Mouse (Mus musculus): ENCODE measurements around the gene Zfand3. TPM values are rescaled to one million over a fixed set of nuclear protein-coding genes. Genes with fewer than 3 reads are reported as not detected.
A peak's percentile ranks its signal among the peaks of the same experiment; 100 is the strongest.

Zfand3 gene
- polyA plus RNA-seq, 1 experiment from 2014 or later, result 50.6 TPM

DNA sequence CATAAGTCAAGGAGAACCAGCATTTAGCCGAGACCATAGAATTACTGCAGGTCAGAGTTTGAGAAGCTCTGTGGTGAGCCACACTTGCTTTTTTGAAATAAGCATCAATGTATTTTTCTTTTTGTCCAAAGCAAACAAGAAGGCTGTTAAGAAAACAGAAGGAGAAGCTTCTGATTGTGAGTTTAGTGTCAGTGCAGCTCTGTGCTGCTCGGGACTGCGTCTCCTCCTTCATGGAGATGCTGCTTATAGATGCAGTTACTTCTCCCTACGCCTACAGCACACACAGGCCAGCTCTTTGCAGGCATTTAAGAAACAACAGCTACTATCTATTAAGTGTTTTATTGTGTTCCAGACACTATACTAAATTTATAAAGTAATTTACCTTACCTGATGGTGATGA, 107.5 kb downstream of the Zfand3 start:
- Histone ChIP-seq H3K9me3 (replicated peaks; ENCODE audit: control insufficient read depth, low read length) (no peaks in the 10 kb centered on the region), H3K27ac (replicated peaks; ENCODE audit: low read depth, low read length) (no peak overlapping the region), H3K9ac (replicated peaks; ENCODE audit: low read length) (no peak overlapping the region), H3K36me3 (replicated peaks; ENCODE audit: control insufficient read depth, insufficient read depth, low read depth, low read length) (no peaks in the 10 kb centered on the region), H3K27me3 (ENCODE audit: control insufficient read depth, insufficient read depth, low read length) (no peaks in the 10 kb centered on the region), H3K4me3 (ENCODE audit: low read depth, low read length) (no peak overlapping the region), H3K4me2 (ENCODE audit: low read depth, low read length) (no peak overlapping the region), H3K4me1 (ENCODE audit: control insufficient read depth, insufficient read depth, low read length) (no peaks in the 10 kb centered on the region)
- ATAC-seq (replicated peaks; ENCODE audit: insufficient number of reproducible peaks, low FRiP score, low TSS enrichment, low read depth) (no peak), DNase-seq (ENCODE audit: low spot score) (no peak)
- WGBS, result 72% methylated on average over 4 of the region's 4 CpGs

GRCm38 (mm10) chr17:30112555-30113305, 108.2 kb downstream of the Zfand3 start:
- Histone ChIP-seq H3K9me3 (replicated peaks; ENCODE audit: control insufficient read depth, low read length) (no peaks in the 10 kb centered on the region), H3K9ac (replicated peaks; ENCODE audit: low read length) (no peak overlapping the region), H3K27me3 (ENCODE audit: control insufficient read depth, insufficient read depth, low read length) (no peaks in the 10 kb centered on the region), H3K36me3 (replicated peaks; ENCODE audit: control insufficient read depth, insufficient read depth, low read depth, low read length) (no peaks in the 10 kb centered on the region), H3K4me1 (ENCODE audit: control insufficient read depth, insufficient read depth, low read length) (no peaks in the 10 kb centered on the region), H3K4me3 (ENCODE audit: low read depth, low read length) (no peak overlapping the region), H3K4me2 (ENCODE audit: low read depth, low read length) (no peak overlapping the region), H3K27ac (replicated peaks; ENCODE audit: low read depth, low read length) (no peak overlapping the region)
- DNase-seq (ENCODE audit: low spot score) (no peak), ATAC-seq (replicated peaks; ENCODE audit: insufficient number of reproducible peaks, low FRiP score, low TSS enrichment, low read depth) (no peak)
- 88% methylated on average over 7 of the region's 7 CpGs for WGBS

GRCm38 (mm10) chr17:30114761-30115160, 110.2 kb downstream of the Zfand3 start:
- ATAC-seq (replicated peaks; ENCODE audit: insufficient number of reproducible peaks, low FRiP score, low TSS enrichment, low read depth) (no peak), DNase-seq (ENCODE audit: low spot score) (peak; percentile 37)
- Histone ChIP-seq H3K9me3 (replicated peaks; ENCODE audit: control insufficient read depth, low read length) (no peaks in the 10 kb centered on the region), H3K36me3 (replicated peaks; ENCODE audit: control insufficient read depth, insufficient read depth, low read depth, low read length) (no peaks in the 10 kb centered on the region), H3K27ac (replicated peaks; ENCODE audit: low read depth, low read length) (no peak overlapping the region), H3K4me3 (ENCODE audit: low read depth, low read length) (no peak overlapping the region), H3K9ac (replicated peaks; ENCODE audit: low read length) (no peak overlapping the region), H3K4me1 (ENCODE audit: control insufficient read depth, insufficient read depth, low read length) (no peaks in the 10 kb centered on the region), H3K27me3 (ENCODE audit: control insufficient read depth, insufficient read depth, low read length) (no peaks in the 10 kb centered on the region), H3K4me2 (ENCODE audit: low read depth, low read length) (no peak overlapping the region)
- WGBS, result 77% methylated on average over 3 of the region's 3 CpGs

GRCm38 (mm10) chr17:30116226-30116625, 111.7 kb downstream of the Zfand3 start:
- no peak overlapping the region for H3K4me2 ChIP-seq (ENCODE audit: low read depth, low read length)
- H3K4me3 ChIP-seq (ENCODE audit: low read depth, low read length), result no peak overlapping the region
- H3K36me3 ChIP-seq (replicated peaks; ENCODE audit: control insufficient read depth, insufficient read depth, low read depth, low read length), result no peaks in the 10 kb centered on the region
- H3K27me3 ChIP-seq (ENCODE audit: control insufficient read depth, insufficient read depth, low read length), result no peaks in the 10 kb centered on the region
- WGBS, result 78% methylated on average over 5 of the region's 5 CpGs
- H3K4me1 ChIP-seq (ENCODE audit: control insufficient read depth, insufficient read depth, low read length), result no peaks in the 10 kb centered on the region
- no peak for ATAC-seq (replicated peaks; ENCODE audit: insufficient number of reproducible peaks, low FRiP score, low TSS enrichment, low read depth)
- no peak overlapping the region for H3K9ac ChIP-seq (replicated peaks; ENCODE audit: low read length)
- no peak for DNase-seq (ENCODE audit: low spot score)
- H3K27ac ChIP-seq (replicated peaks; ENCODE audit: low read depth, low read length), result no peak overlapping the region
- no peaks in the 10 kb centered on the region for H3K9me3 ChIP-seq (replicated peaks; ENCODE audit: control insufficient read depth, low read length)

GRCm38 (mm10) chr17:30118036-30118435, 113.5 kb downstream of the Zfand3 start:
- ATAC-seq (replicated peaks; ENCODE audit: insufficient number of reproducible peaks, low FRiP score, low TSS enrichment, low read depth), result no peak
- H3K9me3 ChIP-seq (replicated peaks; ENCODE audit: control insufficient read depth, low read length), result no peaks in the 10 kb centered on the region
- no peaks in the 10 kb centered on the region for H3K36me3 ChIP-seq (replicated peaks; ENCODE audit: control insufficient read depth, insufficient read depth, low read depth, low read length)
- 91% methylated on average over 5 of the region's 5 CpGs for WGBS
- no peak for DNase-seq (ENCODE audit: low spot score)
- H3K4me3 ChIP-seq (ENCODE audit: low read depth, low read length), result no peak overlapping the region
- H3K9ac ChIP-seq (replicated peaks; ENCODE audit: low read length), result no peak overlapping the region
- H3K4me1 ChIP-seq (ENCODE audit: control insufficient read depth, insufficient read depth, low read length), result no peaks in the 10 kb centered on the region
- H3K4me2 ChIP-seq (ENCODE audit: low read depth, low read length), result no peak overlapping the region
- no peak overlapping the region for H3K27ac ChIP-seq (replicated peaks; ENCODE audit: low read depth, low read length)
- no peaks in the 10 kb centered on the region for H3K27me3 ChIP-seq (ENCODE audit: control insufficient read depth, insufficient read depth, low read length)

GRCm38 (mm10) chr17:30122278-30122677, 117.7 kb downstream of the Zfand3 start:
- H3K27ac ChIP-seq (replicated peaks; ENCODE audit: low read depth, low read length), result no peak overlapping the region
- H3K4me1 ChIP-seq (ENCODE audit: control insufficient read depth, insufficient read depth, low read length), result no peaks in the 10 kb centered on the region
- H3K9ac ChIP-seq (replicated peaks; ENCODE audit: low read length), result no peak overlapping the region
- ATAC-seq (replicated peaks; ENCODE audit: insufficient number of reproducible peaks, low FRiP score, low TSS enrichment, low read depth) (no peak), DNase-seq (ENCODE audit: low spot score) (no peak)
- H3K27me3 ChIP-seq (ENCODE audit: control insufficient read depth, insufficient read depth, low read length), result no peaks in the 10 kb centered on the region
- no peak overlapping the region for H3K4me2 ChIP-seq (ENCODE audit: low read depth, low read length)
- no peaks in the 10 kb centered on the region for H3K9me3 ChIP-seq (replicated peaks; ENCODE audit: control insufficient read depth, low read length)
- WGBS, result 94% methylated on average over 3 of the region's 3 CpGs
- H3K4me3 ChIP-seq (ENCODE audit: low read depth, low read length), result no peak overlapping the region
- no peaks in the 10 kb centered on the region for H3K36me3 ChIP-seq (replicated peaks; ENCODE audit: control insufficient read depth, insufficient read depth, low read depth, low read length)

DNA sequence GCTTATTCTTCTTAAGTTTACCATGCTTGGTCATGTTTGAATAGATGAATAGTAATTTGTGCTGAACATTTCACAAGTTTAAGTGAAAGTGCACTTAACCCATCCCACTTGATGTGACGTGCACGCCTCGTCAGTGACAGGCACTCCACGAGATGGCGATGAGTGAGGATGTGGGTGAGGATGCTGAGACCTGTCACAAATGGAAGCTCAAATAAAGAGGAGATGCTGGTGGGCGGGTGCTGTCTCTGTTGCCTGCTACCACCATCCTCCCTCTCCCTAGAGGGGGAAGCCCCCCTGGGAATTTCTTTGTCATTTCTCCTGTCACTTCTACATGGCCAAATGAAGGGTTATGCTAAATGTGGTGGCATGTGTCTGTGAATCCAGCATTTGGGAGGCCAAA, 123.9 kb downstream of the Zfand3 start:
- WGBS, result 89% methylated on average over 6 of the region's 6 CpGs
- no peak overlapping the region for H3K27ac ChIP-seq (replicated peaks; ENCODE audit: low read depth, low read length)
- no peak overlapping the region for H3K9ac ChIP-seq (replicated peaks; ENCODE audit: low read length)
- no peaks in the 10 kb centered on the region for H3K36me3 ChIP-seq (replicated peaks; ENCODE audit: control insufficient read depth, insufficient read depth, low read depth, low read length)
- H3K4me2 ChIP-seq (ENCODE audit: low read depth, low read length), result no peak overlapping the region
- no peaks in the 10 kb centered on the region for H3K4me1 ChIP-seq (ENCODE audit: control insufficient read depth, insufficient read depth, low read length)
- H3K9me3 ChIP-seq (replicated peaks; ENCODE audit: control insufficient read depth, low read length), result no peaks in the 10 kb centered on the region
- no peak overlapping the region for H3K4me3 ChIP-seq (ENCODE audit: low read depth, low read length)
- ATAC-seq (replicated peaks; ENCODE audit: insufficient number of reproducible peaks, low FRiP score, low TSS enrichment, low read depth) (no peak), DNase-seq (ENCODE audit: low spot score) (no peak)
- no peaks in the 10 kb centered on the region for H3K27me3 ChIP-seq (ENCODE audit: control insufficient read depth, insufficient read depth, low read length)

- Histone ChIP-seq H3K27ac (replicated peaks; ENCODE audit: low read depth, low read length) (no peak overlapping the region), H3K36me3 (replicated peaks; ENCODE audit: control insufficient read depth, insufficient read depth, low read depth, low read length) (no peaks in the 10 kb centered on the region), H3K4me1 (ENCODE audit: control insufficient read depth, insufficient read depth, low read length) (no peaks in the 10 kb centered on the region), H3K9ac (replicated peaks; ENCODE audit: low read length) (no peak overlapping the region), H3K4me2 (ENCODE audit: low read depth, low read length) (no peak overlapping the region), H3K9me3 (replicated peaks; ENCODE audit: control insufficient read depth, low read length) (no peaks in the 10 kb centered on the region), H3K4me3 (ENCODE audit: low read depth, low read length) (no peak overlapping the region), H3K27me3 (ENCODE audit: control insufficient read depth, insufficient read depth, low read length) (no peaks in the 10 kb centered on the region)
- ATAC-seq (replicated peaks; ENCODE audit: insufficient number of reproducible peaks, low FRiP score, low TSS enrichment, low read depth), result no peak
- DNase-seq (ENCODE audit: low spot score), result no peak
- WGBS, result 89% methylated on average over 7 of the region's 7 CpGs
Measured at GRCm38 (mm10) chr17:30129220-30129619, 124.7 kb downstream of the Zfand3 start.
